Mouse (Mus musculus) forebrain, embryonic 15.5 days (tissue): ENCODE measurements around the gene Ube2e1. TPM values are rescaled to one million over a fixed set of nuclear protein-coding genes. Genes with fewer than 3 reads are reported as not detected.
"Not testable (repeated sequence)": the region's sequence is repeated elsewhere in the genome, so short reads cannot be mapped to it uniquely, and the experiment has no call there.

ENCODE experiments used
- ATAC-seq: fragments of 200-750 bp; cut with Nextera tagmentation; replicated peaks from 2 replicates; pipeline ENCODE4 v1.8.0; 2017; ENCODE audit warnings: mild to moderate bottlenecking, moderate TSS enrichment, moderate library complexity
- H3K27ac ChIP-seq: fragments of 300-500 bp; sonication (generic); replicated peaks from 2 replicates; pipeline ENCODE4 v1.5.1; 2015; ENCODE audit warnings: mild to moderate bottlenecking, inconsistent platforms
- H3K27me3 ChIP-seq: fragments of 300-500 bp; sonication (generic); 2 replicates; pipeline ENCODE4 v1.6.1; 2015; ENCODE audit warnings: inconsistent platforms
- H3K36me3 ChIP-seq: fragments of 300-500 bp; sonication (generic); 2 replicates; pipeline ENCODE4 v1.6.1; 2015; ENCODE audit warnings: mild to moderate bottlenecking, inconsistent platforms
- H3K4me1 ChIP-seq: fragments of 300-500 bp; sonication (generic); 2 replicates; pipeline ENCODE4 v1.6.1; 2015; ENCODE audit warnings: inconsistent platforms
- H3K4me2 ChIP-seq: fragments of 300-500 bp; sonication (generic); replicated peaks from 2 replicates; pipeline ENCODE4 v1.6.1; 2015; ENCODE audit warnings: mild to moderate bottlenecking, inconsistent platforms
- H3K4me3 ChIP-seq: fragments of 300-500 bp; sonication (generic); 2 replicates; pipeline ENCODE4 v1.5.1; 2015; ENCODE audit warnings: mild to moderate bottlenecking, inconsistent platforms
- H3K9ac ChIP-seq: fragments of 300-500 bp; sonication (generic); replicated peaks from 2 replicates; pipeline ENCODE4 v1.6.1; 2015; ENCODE audit warnings: mild to moderate bottlenecking, inconsistent platforms
- H3K9me3 ChIP-seq: fragments of 300-500 bp; sonication (generic); 2 replicates; pipeline ENCODE4 v1.6.1; 2016; ENCODE audit warnings: inconsistent platforms
- WGBS: fragments of 180-500 bp; shearing (Covaris S2); methylation state at CpG from one replicate; pipeline ENCODE4 v1.1.7; 2015; ENCODE audit warnings: mixed read lengths; 5-methylcytosine and 5-hydroxymethylcytosine counted together
- polyA plus RNA-seq: library from polyadenylated mRNA; unstranded; fragments of >200 nt; fragmentation: Nextera tagmentation; extraction: Ambion mirVana; gene quantifications from 2 replicates; pipeline ENCODE4 v1.2.1, GENCODE M21; 2015

Gene Ube2e1
- polyA plus RNA-seq, 1 experiment from 2014 or later = 214 TPM

DNA sequence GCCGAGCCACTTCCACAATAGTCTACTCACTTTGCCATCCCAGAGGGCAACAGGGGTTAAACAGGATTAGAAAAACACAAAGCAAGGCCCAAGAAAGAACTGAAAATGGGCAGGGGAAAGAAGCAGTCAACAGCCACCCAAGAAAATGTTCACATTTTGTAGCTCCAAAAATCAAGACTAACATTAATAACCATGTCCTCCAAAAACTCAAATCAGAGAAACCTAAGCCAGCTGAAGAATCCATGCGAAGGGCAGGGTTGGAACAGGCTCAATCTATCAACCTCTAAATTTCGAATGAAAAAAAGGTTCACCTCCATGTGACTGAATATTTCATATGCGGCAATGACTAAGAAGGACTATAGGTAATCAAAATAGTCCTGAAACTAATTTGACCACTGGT lies 94.3 kb downstream of the Ube2e1 start:
- 53% methylated on average over 4 of the region's 4 CpGs for WGBS
- H3K36me3 ChIP-seq = no peaks in the 10 kb centered on the region
- peak overlapping the region; percentile 70; the same call in 1 of the 2 replicates for H3K4me2 ChIP-seq
- H3K27ac ChIP-seq = no peak overlapping the region
- peaks cover 3% of the 10 kb centered on the region; the same call in 1 of the 2 replicates for H3K4me1 ChIP-seq
- no peaks in the 10 kb centered on the region for H3K9me3 ChIP-seq
- H3K4me3 ChIP-seq = no peak overlapping the region
- H3K27me3 ChIP-seq = no peaks in the 10 kb centered on the region
- H3K9ac ChIP-seq = no peak overlapping the region
- ATAC-seq = no peak

DNA sequence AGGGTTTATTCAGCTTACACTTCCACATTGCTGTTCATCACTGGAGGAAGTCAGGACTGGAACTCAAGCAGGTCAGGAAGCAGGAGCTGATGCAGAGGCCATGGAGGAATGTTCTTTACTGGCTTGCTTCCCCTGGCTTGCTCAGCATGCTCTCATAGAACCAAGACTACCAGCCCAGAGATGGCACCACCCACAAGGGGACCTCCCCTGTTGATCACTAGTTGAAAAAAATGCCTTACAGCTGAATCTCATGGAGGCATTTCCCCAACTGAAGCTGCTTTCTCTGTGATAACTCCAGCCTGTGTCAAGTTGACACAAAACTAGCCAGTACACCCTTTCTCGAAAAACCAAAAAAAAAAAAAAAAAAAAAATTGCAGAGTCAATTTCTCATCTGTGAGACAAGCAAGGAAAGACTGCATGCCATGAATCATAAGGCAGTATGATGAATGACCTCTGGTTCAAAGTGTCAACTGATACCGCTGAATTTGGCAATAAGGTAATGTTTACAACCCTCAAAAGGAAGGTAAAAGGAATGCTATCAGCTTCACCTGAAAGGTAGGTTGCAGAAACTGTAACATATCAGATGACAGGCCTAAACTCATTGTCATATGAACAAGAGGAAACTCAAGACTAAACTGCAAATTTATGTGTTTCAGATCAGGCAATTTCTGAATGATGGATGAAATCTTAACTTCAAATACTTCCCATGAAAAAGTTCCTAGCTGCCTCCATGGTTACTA lies 95.0 kb downstream of the Ube2e1 start:
- WGBS = 85% methylated on average over 2 of the region's 2 CpGs
- ATAC-seq, H3K4me2 ChIP-seq, H3K27me3 ChIP-seq, H3K9me3 ChIP-seq, H3K36me3 ChIP-seq, H3K27ac ChIP-seq, H3K4me1 ChIP-seq, H3K4me3 ChIP-seq, H3K9ac ChIP-seq: not testable (repeated sequence)

DNA sequence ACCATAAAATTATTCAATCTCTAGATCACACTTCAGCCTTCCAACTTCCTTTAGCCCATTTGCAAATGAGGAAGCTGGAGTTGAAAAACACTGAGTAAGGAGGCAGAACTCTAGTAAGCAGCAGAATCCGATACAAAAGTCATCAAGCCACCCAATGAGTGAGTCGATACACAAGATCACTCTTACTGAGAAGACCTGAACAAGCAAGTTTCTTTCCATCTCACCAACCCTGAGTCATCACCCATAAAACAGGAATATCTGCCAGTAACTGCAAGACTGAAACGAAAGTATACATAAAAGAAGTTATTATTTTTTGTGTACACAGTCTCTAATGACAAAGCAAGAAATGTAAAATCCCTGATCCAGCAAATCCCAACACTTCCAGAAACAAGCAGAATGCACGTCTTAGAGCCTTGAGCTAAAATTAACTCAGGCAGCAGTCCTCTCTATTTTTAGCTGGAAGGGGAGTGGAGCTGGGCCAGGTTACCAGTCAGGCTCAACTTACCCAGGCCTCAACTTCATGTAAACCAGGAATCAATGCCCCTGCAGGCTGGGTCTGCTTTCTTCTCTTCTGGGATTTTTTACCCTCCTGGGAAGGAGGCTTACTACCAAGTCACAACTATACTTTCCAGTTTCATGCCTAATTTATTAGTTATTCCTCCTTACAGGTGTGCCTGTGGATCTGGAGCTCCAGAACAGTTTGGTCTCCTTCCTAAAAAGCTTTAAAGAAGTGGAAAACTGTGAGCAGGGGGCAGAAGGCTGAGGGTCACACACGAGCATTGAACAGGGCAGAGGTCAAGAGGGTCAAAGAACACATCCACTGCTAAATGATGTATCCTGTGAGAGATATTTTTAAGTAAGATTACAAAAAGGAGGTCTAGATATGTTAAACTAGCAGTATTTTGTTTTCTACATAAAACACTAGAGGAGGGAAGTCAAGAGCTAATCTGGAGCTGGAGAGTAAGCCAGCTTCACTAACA lies 97.4 kb downstream of the Ube2e1 start:
- no peaks in the 10 kb centered on the region for H3K27me3 ChIP-seq
- no peaks in the 10 kb centered on the region; the same call in 1 of the 2 replicates for H3K4me1 ChIP-seq
- no peak overlapping the region for H3K4me3 ChIP-seq
- 69% methylated on average over 5 of the region's 5 CpGs for WGBS
- no peaks in the 10 kb centered on the region for H3K36me3 ChIP-seq
- H3K9ac ChIP-seq = no peak overlapping the region
- ATAC-seq = no peak
- H3K27ac ChIP-seq = no peak overlapping the region
- H3K9me3 ChIP-seq = no peaks in the 10 kb centered on the region
- H3K4me2 ChIP-seq = no peak overlapping the region

DNA sequence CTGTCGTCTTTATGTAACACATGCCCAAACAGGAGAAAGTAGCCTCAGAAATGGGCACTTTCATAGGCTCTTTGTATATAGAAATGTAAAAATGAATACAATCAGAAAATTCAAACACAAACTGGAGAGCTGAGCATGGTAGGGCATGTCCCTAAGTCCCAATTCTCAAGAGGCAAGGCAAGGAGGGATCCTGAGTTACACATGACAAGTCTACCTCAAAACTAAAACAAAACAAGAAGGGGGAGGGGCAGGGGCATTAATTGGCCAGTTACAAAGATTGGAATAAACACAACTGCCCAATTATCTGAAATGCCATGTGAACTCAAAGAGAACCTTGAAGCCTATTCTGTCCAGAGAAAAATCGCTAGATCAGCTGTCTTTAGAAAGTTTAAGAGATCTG lies 98.6 kb downstream of the Ube2e1 start:
- Histone ChIP-seq H3K27ac (no peak overlapping the region), H3K36me3 (no peaks in the 10 kb centered on the region), H3K9me3 (no peaks in the 10 kb centered on the region), H3K4me1 (no peaks in the 10 kb centered on the region; the same call in 1 of the 2 replicates), H3K9ac (no peak overlapping the region), H3K4me3 (no peak overlapping the region), H3K4me2 (no peak overlapping the region), H3K27me3 (no peaks in the 10 kb centered on the region)
- ATAC-seq = no peak
- WGBS = 73% methylated on average over 2 of the region's 2 CpGs

Other genes with a start within 250 kb of the Ube2e1 start
- 7.3 and 8.2 TPM in 2 replicates for gene Nr1d2, start 92.7 kb downstream of the Ube2e1 start, polyA plus RNA-seq
- 29.5 and 33.3 TPM in 2 replicates for gene Nkiras1, start 60.7 kb downstream of the Ube2e1 start, polyA plus RNA-seq
- 315 and 322 TPM in 2 replicates for gene Rpl15, start 60.5 kb downstream of the Ube2e1 start, polyA plus RNA-seq